Mouse (Mus musculus) testis, postnatal 10 days (tissue): ENCODE data around the gene Gls.

Experiments used
- DNase-seq: peaks from one replicate; pipeline ENCODE4 v3.0.0; 2021; ENCODE audit warnings: low spot score

Gene Gls

DNA sequence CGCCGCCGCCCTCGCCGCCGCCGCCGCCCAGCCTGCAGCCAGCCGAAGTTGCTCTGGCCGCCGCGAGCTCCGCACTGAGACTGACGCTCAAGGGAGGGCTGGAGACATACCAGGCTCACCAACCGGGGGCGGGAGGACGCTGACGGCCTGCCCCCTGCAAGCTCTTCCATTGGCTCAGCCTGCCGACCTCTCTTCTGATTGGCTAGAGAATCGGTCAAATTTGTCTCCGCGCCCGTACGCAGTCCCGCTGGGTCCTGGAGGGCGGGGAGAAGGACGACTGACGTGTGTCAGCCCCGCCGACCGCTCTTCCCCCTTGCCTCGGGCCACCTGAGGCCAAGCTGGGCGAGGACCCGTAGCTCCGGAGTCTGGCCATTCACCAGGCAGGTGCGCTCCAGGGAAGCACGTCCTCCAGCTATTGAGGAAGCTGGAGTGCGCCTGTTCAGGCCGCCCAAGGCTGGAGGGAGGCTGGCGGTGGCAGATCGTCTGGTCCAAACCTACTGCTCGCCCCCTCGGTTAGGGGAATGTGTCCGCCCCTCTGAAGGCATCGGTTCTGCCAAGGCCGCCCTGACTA lies at the start of gene Gls:
Gene Gls (minus strand): TSS at position 90 of the 571 bp plus-strand sequence.
- peak; percentile 94 for DNase-seq

GRCm38 (mm10) chr1:52279831-52280595 lies 47.0 kb upstream of the Gls start:
- DNase-seq, result no peak

DNA sequence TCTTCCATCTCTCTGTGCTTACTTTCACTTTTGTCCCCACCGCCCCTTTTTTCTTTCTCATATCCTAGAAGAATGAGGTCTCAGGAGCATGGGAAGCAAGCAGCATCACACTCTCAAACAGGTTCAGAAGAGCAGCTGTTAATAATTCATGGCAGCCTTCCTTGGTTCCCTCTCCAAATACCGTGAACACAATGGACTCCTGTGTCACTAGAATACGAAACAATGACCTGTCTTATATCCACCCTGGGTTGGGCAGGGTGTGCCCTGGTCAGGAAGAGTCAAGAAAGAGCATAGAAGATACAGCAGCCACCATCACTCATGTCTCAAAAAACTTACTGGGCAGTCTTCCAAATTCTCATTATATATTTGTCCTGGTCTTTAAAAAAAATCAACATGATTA lies 46.3 kb upstream of the Gls start:
- DNase-seq, result no peak

GRCm38 (mm10) chr1:52278073-52278472 lies 45.0 kb upstream of the Gls start:
- no peak for DNase-seq

DNA sequence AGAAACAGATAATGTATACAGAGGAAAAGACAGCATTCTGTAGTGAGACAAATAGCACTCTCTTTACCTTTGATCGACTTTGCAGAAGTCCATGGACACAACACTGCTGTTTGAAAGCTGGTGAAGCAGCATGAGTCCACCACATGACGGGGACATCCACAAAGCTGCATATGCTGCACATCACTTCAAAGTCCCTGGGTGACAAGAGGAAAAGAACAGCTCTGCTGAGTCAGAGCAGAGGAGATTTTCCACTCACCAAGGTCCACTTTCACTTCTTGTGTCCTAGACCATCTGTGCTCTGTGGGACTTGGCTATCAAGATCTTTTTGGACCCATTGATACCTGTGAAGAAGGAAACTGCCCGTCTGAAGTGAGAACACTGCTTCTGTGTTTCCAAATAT lies 41.2 kb upstream of the Gls start:
- no peak for DNase-seq

DNA sequence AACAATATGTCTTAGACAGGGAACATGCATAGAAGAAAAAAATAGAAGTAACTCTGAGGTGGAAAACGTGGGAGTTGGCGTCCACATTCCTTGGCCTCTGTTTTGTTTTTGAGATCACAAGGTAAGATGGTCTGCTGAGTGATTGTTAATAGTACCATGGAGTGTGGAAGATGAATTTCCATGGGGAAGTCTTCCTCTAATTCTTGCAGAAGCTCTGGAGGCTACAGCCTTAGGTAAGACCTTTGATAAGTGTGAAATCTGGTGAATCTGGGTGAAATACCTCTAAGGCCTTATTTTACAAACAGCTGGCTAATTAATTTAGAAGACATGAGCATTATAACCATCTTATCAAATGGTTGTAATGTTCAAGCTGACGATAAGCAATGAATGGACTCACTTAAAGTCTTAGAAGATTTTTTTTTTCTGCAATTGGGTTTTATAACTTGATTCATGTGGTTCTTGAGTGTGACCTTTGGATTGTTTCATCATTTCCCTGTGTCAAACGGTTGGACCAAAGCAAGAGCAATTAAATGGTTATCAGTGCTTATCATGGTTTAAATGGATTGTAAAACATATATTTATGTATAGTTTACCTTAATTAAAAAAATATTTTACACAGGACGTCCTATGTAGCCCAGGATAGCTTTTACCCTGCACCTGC lies 39.1 kb upstream of the Gls start:
- DNase-seq, result no peak

GRCm38 (mm10) chr1:52270354-52270753 lies 37.3 kb upstream of the Gls start:
- peak; percentile 49 for DNase-seq

DNA sequence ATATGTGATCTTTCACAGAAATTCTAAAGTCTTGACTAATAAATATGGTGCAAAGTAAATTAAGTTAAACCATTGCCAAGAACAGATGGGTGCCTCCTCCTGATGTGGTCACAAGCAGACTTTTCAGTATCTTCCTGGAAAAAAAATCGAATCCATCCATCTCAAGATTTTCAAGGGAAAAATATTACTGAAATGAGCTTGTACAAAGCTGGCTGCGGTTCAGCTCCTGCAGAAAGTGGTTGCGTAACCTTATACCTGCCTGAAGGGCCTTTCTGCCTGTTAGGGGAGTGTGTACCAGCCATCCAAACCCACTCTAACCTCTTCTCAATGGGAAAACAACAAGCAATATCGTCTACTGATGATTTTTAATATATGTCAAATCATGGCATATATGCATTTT lies 36.6 kb upstream of the Gls start:
- no peak for DNase-seq

DNA sequence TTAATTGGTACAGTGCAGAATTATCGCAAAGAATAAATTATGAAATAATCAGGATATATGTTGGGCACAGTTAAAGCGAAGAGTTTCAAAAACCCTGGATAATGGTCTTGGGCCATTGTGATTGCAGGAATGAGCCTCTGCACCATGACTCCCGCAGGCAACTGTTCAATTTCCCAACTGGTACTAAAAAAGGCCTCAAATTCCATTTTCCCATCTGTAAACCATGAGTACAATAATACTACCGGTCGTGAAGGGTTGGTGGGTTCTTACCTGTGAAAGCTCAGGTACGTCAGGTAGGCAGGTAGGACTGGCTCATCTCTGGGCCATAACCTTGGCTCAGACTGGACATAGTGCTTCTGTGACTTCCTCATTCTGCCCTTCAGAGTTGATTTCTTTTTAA lies 35.0 kb upstream of the Gls start:
- no peak for DNase-seq

DNA sequence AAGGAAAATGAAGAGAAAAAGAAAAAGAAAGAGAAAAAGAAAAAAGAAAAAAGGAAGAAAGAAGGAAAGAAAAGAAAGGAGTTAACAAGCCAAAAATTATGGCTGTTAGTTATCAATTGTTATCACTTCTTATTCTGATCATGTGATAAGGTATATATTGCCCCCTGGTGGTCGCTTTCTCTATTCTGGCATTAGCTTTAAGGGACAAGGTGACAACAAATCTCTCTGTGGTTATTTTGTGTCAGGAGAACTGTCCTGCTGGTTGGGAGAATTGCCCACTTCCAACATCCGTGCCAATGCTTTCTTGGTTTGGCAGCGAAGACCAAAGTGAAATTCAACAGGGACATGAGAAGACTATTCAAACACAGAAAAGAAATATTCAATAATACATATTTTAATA lies 34.6 kb upstream of the Gls start:
- peak; percentile 54 for DNase-seq

GRCm38 (mm10) chr1:52265886-52266516 lies 33.0 kb upstream of the Gls start:
- no peak for DNase-seq

DNA sequence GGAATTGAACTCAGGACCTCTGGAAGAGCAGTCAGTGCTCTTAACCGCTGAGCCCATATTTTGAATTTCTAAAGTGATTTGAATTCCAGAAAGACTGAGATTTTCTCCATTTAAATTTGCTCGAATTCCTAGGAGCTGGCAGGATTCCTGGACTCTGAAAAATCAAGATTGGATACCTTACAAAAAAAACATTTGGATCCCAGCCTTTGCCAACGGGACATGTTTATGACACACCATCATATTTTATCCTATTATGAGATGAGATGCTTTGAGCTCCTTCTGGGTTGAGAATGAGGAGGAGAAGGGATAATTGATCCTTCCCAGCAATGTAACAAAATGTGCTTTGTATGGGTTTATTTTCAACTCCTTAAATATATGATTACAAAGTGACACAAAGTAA lies 31.3 kb upstream of the Gls start:
- DNase-seq, result no peak

GRCm38 (mm10) chr1:52260354-52261090 lies 27.5 kb upstream of the Gls start:
- DNase-seq, result no peak

- no peak for DNase-seq
Observed at GRCm38 (mm10) chr1:52258006-52258749, 25.1 kb upstream of the Gls start.

DNA sequence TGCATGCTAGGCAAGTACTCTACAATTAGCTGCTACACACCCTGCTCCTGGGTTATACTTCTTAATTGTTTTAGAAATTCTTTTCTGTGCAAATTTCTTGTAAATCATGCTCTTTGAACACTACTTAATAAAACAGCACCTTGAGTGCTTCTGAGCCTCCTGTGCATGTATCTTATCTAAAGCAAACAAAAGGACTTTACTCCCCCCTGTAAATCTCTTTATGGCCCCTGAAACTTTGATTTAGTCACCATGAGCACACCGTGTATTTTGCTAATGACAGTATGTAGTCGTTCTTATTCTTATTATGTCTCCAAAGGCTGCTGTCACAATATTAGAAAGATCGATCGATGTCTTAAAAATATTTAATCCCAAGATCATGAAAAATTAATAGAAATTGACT lies 23.9 kb upstream of the Gls start:
- no peak for DNase-seq

GRCm38 (mm10) chr1:52256194-52256593 lies 23.2 kb upstream of the Gls start:
- DNase-seq, result no peak

GRCm38 (mm10) chr1:52254411-52254810 lies 21.4 kb upstream of the Gls start:
- DNase-seq, result no peak

- DNase-seq, result no peak
Observed at GRCm38 (mm10) chr1:52253386-52253785, 20.4 kb upstream of the Gls start.

DNA sequence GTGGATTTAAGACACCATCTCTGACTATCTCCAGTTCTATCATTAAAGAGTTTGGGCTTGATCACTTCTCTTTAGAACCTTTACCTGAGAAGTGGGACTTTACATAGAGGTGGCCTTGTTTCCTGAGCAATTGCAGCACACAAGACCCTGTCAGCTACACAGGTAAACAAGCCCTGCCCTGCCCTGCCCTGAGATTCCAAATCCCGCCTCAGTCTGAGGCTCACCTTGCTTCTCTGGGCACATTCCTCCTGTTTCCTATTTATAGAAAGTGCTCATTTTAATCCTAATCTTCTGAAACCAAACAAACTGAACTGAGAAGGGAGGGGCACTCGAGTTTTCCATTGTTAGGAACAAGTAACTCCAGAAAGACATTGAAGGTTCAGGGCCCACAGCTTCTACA lies 19.4 kb upstream of the Gls start:
- DNase-seq, result no peak

- DNase-seq, result no peak
Observed at GRCm38 (mm10) chr1:52251038-52251735, 18.2 kb upstream of the Gls start.
